Mouse (Mus musculus) hindbrain, embryonic 11.5 days (tissue): ENCODE data around the gene Dnajb12. TPM values are rescaled to one million over a fixed set of nuclear protein-coding genes. Genes with fewer than 3 reads are reported as not detected.

ENCODE experiments used
- ATAC-seq: fragments of 200-750 bp; cut with Nextera tagmentation; 2 replicates; pipeline ENCODE4 v1.8.0; 2017; ENCODE audit warnings: mild to moderate bottlenecking, moderate TSS enrichment, moderate library complexity; ENCODE audit not compliant: low FRiP score
- DNase-seq: peaks from one replicate; pipeline ENCODE4 v3.0.0-alpha.2; 2015; ENCODE audit warnings: low spot score
- H3K27ac ChIP-seq: fragments of 300-500 bp; sonication (generic); 2 replicates; pipeline ENCODE4 v1.5.1; 2014; ENCODE audit warnings: mild to moderate bottlenecking, low read depth, low read length
- H3K27me3 ChIP-seq: fragments of 300-500 bp; sonication (generic); 2 replicates; pipeline ENCODE4 v1.6.1; 2014; ENCODE audit warnings: mild to moderate bottlenecking, low read length, moderate library complexity, mixed read lengths; ENCODE audit not compliant: control insufficient read depth, insufficient read depth
- H3K36me3 ChIP-seq: fragments of 300-500 bp; sonication (generic); 2 replicates; pipeline ENCODE4 v1.6.1; 2014; ENCODE audit warnings: mild to moderate bottlenecking, low read length, moderate library complexity, mixed read lengths; ENCODE audit not compliant: control insufficient read depth, insufficient read depth
- H3K4me1 ChIP-seq: fragments of 300-500 bp; sonication (generic); replicated peaks from 2 replicates; pipeline ENCODE4 v1.6.1; 2014; ENCODE audit warnings: low read length, mixed read lengths; ENCODE audit not compliant: control insufficient read depth, insufficient read depth
- H3K4me2 ChIP-seq: fragments of 300-500 bp; sonication (generic); replicated peaks from 2 replicates; pipeline ENCODE4 v1.6.1; 2014; ENCODE audit warnings: mild to moderate bottlenecking, low read depth, low read length
- H3K4me3 ChIP-seq: fragments of 300-500 bp; sonication (generic); 2 replicates; pipeline ENCODE4 v1.5.1; 2014; ENCODE audit warnings: low read depth, low read length
- H3K9ac ChIP-seq: fragments of 300-500 bp; sonication (generic); 2 replicates; pipeline ENCODE4 v1.6.1; 2014; ENCODE audit warnings: low read depth, low read length
- H3K9me3 ChIP-seq: fragments of 300-500 bp; sonication (generic); 2 replicates; pipeline ENCODE4 v1.6.1; 2016; ENCODE audit warnings: low read length; ENCODE audit not compliant: control insufficient read depth
- WGBS: fragments of 180-500 bp; shearing (Covaris S2); extraction: QIAGEN DNeasy Blood & Tissue Kit; methylation state at CpG from one replicate; pipeline ENCODE4 v1.1.7; 2014; 5-methylcytosine and 5-hydroxymethylcytosine counted together
- polyA plus RNA-seq: library from polyadenylated mRNA; unstranded; fragments of >200 nt; fragmentation: Nextera tagmentation; extraction: Ambion mirVana; gene quantifications from 2 replicates; pipeline ENCODE4 v1.2.1, GENCODE M21; 2014

Dnajb12 gene
- polyA plus RNA-seq, 1 experiment from 2014 or later: 22.6 TPM

DNA sequence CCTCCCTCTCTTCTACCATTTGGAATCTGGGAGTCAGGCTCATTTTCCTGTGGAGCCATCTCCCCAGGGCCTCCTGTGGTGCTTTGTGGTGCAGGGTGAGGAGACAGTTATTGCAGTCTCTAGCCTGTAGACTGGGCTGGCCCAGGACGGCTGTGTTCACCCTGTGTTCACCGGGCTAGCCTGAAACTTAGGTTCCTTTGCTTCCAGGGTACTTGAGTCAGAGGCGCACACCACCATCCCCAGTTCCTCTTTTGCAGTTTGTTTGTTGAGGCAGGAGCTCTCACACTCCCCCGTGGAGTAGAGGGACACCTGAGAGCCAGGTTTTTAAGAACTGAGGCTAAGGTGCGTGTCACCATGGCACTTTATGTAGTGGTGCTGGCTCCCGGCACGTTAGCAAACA is 10.0 kb downstream of the Dnajb12 start:
- Histone ChIP-seq H3K4me1 (no peaks in the 10 kb centered on the region), H3K9ac (no peak overlapping the region), H3K27me3 (no peaks in the 10 kb centered on the region), H3K36me3 (peaks cover 6% of the 10 kb centered on the region; the same call in 1 of the 2 replicates), H3K27ac (no peak overlapping the region), H3K4me3 (no peak overlapping the region), H3K4me2 (no peak overlapping the region), H3K9me3 (no peaks in the 10 kb centered on the region)
- DNase-seq (no peak), ATAC-seq (no peak)
- 91% methylated on average over 7 of the region's 7 CpGs for WGBS

GRCm38 (mm10) chr10:59889953-59890751 is 10.8 kb downstream of the Dnajb12 start:
- H3K36me3 ChIP-seq: peaks cover 6% of the 10 kb centered on the region; the same call in 1 of the 2 replicates
- H3K4me2 ChIP-seq: no peak overlapping the region
- H3K9me3 ChIP-seq: no peaks in the 10 kb centered on the region
- no peaks in the 10 kb centered on the region for H3K4me1 ChIP-seq
- H3K9ac ChIP-seq: no peak overlapping the region
- ATAC-seq (no peak), DNase-seq (no peak)
- H3K4me3 ChIP-seq: no peak overlapping the region
- no peaks in the 10 kb centered on the region for H3K27me3 ChIP-seq
- H3K27ac ChIP-seq: no peak overlapping the region
- WGBS: 87% methylated on average over 14 of the region's 15 CpGs

- H3K4me2 ChIP-seq: no peak overlapping the region
- peak overlapping the region; percentile 11; the same call in 1 of the 2 replicates for H3K27ac ChIP-seq
- no peak overlapping the region for H3K4me3 ChIP-seq
- DNase-seq: peak; percentile 86
- no peaks in the 10 kb centered on the region for H3K27me3 ChIP-seq
- ATAC-seq: no peak
- WGBS: 45% methylated on average over 6 of the region's 6 CpGs
- peaks cover 13% of the 10 kb centered on the region for H3K4me1 ChIP-seq
- peaks cover 6% of the 10 kb centered on the region; the same call in 1 of the 2 replicates for H3K36me3 ChIP-seq
- no peak overlapping the region for H3K9ac ChIP-seq
- no peaks in the 10 kb centered on the region for H3K9me3 ChIP-seq
Observed at GRCm38 (mm10) chr10:59892977-59893376, 13.6 kb downstream of the Dnajb12 start.

DNA sequence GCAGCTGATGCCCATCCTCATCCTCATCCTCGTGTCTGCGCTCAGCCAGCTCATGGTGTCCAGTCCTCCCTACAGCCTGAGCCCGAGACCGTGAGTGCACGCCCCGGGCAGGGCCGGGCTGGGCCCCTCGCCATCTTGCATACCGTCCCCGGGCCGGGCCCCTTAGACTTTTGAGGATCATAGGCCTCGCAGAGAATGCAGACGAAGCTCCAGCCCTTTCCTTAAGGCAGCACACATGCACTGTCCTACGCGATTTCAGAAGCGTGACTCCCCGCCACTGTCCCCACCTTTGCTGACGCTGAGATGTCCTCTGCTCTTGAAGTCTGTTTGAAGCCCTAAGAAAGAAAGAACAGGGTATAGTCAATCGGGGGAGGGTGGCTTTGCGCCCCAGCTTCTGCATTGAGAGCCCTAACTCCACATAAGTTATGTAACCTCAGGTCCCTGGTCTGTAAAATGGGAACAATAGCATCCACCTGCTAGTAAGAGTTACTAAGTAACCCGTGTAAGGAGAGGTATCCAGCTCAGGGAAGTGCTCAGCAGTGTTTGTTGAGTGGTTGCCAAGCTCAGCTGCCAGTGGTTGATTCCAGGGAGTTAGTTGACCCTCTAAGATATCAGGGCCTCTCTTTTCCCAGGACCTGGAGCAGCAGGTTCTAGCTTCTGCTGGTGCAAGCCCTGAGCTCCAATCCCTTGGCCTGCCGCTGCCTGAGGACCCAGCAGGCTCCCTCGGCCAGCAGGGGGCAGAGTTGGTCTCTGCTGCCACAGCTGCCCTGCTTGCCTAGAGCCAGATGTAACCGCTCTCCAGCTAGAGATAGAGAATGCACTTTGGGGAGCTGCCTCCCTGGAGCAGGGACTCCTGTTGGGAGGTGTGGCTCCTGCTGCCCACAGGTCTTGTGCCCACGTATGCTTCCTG is 15.2 kb downstream of the Dnajb12 start:
- Histone ChIP-seq H3K36me3 (peaks cover 6% of the 10 kb centered on the region; the same call in 1 of the 2 replicates), H3K4me2 (no peak overlapping the region), H3K9ac (no peak overlapping the region), H3K27ac (no peak overlapping the region), H3K4me3 (no peak overlapping the region), H3K27me3 (no peaks in the 10 kb centered on the region), H3K4me1 (peaks cover 26% of the 10 kb centered on the region), H3K9me3 (no peaks in the 10 kb centered on the region)
- DNase-seq: peak; percentile 92
- WGBS: 80% methylated on average over 25 of the region's 25 CpGs
- no peak for ATAC-seq

GRCm38 (mm10) chr10:59895460-59896186 is 16.3 kb downstream of the Dnajb12 start:
- Histone ChIP-seq H3K27ac (no peak overlapping the region; the same call in 1 of the 2 replicates), H3K9me3 (no peaks in the 10 kb centered on the region), H3K4me1 (peaks cover 34% of the 10 kb centered on the region), H3K4me2 (no peak overlapping the region), H3K9ac (0 out of 2 replicates have a peak overlapping the region, but pooled peaks have one; percentile 29), H3K36me3 (peaks cover 6% of the 10 kb centered on the region; the same call in 1 of the 2 replicates), H3K27me3 (no peaks in the 10 kb centered on the region), H3K4me3 (no peak overlapping the region)
- DNase-seq: no peak
- ATAC-seq: no peak
- 94% methylated on average over 17 of the region's 17 CpGs for WGBS

DNA sequence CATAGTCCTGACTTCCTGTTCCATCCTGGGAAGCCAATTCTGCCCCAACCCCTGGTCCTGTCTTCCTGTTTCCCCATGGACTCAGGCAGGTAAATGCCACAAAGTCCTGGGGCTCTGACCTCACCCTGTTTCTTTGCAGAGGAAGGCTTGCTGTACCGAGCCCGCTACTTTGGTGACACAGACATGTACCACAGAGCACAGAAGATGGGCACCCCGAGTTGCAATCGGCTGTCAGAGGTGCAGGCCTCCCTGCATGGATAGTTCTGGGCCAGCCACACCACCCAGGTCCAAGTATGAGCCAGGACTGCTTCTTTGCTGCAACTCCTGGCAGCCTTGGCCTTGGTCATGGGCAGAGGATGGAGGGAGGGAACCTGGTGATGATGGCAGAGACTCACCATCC is 16.9 kb downstream of the Dnajb12 start:
- ATAC-seq (no peak), DNase-seq (no peak)
- peaks cover 6% of the 10 kb centered on the region; the same call in 1 of the 2 replicates for H3K36me3 ChIP-seq
- peaks cover 35% of the 10 kb centered on the region for H3K4me1 ChIP-seq
- no peaks in the 10 kb centered on the region for H3K9me3 ChIP-seq
- H3K4me2 ChIP-seq: no peak overlapping the region
- WGBS: 96% methylated on average over 4 of the region's 4 CpGs
- no peaks in the 10 kb centered on the region for H3K27me3 ChIP-seq
- H3K4me3 ChIP-seq: no peak overlapping the region
- no peak overlapping the region; the same call in 1 of the 2 replicates for H3K9ac ChIP-seq
- H3K27ac ChIP-seq: peak overlapping the region; percentile 73

DNA sequence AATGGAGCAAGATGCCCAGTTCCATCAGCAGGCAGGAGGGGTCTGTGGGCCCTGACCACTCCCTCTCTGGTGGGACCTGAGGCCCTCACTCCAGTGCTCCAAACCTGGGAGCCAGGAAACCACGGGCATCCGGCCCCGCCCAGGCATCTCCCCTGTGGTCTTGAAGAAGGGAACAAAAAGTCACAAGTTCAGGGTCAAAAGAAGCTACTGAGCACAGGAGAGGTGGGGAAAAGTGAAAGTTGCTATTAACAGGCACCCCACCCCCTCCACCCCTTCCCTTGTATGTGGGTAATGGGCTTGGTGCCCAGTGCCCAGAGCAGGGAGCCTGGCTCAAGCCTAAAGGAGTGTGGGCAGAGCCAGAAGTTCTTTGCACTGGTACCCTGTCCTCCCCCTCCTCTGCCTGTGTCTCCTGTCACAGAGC is 17.6 kb downstream of the Dnajb12 start:
- Histone ChIP-seq H3K9me3 (no peaks in the 10 kb centered on the region), H3K36me3 (peaks cover 3% of the 10 kb centered on the region; the same call in 1 of the 2 replicates), H3K4me3 (no peak overlapping the region), H3K27ac (peak overlapping the region; percentile 73), H3K4me1 (peaks cover 35% of the 10 kb centered on the region), H3K27me3 (no peaks in the 10 kb centered on the region), H3K4me2 (no peak overlapping the region), H3K9ac (peak overlapping the region; percentile 35; the same call in 1 of the 2 replicates)
- 44% methylated on average over 3 of the region's 3 CpGs for WGBS
- DNase-seq: no peak
- ATAC-seq: no peak

- Histone ChIP-seq H3K4me3 (no peak overlapping the region), H3K9ac (peak overlapping the region; percentile 35), H3K27me3 (peaks cover 2% of the 10 kb centered on the region; the same call in 1 of the 2 replicates), H3K4me1 (peaks cover 40% of the 10 kb centered on the region), H3K27ac (peak overlapping the region; percentile 73), H3K4me2 (0 out of 2 replicates have a peak overlapping the region, but pooled peaks have one; percentile 18), H3K36me3 (no peaks in the 10 kb centered on the region), H3K9me3 (no peaks in the 10 kb centered on the region)
- ATAC-seq (no peak; the same call in 1 of the 2 replicates), DNase-seq (peak; percentile 89)
- WGBS: 16% methylated on average over 5 of the region's 5 CpGs
Observed at GRCm38 (mm10) chr10:59897511-59897910, 18.2 kb downstream of the Dnajb12 start.
